Mouse (Mus musculus) heart, adult 11 months (tissue): ENCODE measurements around the gene Gsn.
A peak's percentile ranks its signal among the peaks of the same experiment; 100 is the strongest.

Experiments used
- DNase-seq: peaks from one replicate; pipeline ENCODE4 v3.0.0; 2022

Gsn gene

GRCm38 (mm10) chr2:35255462-35255861 is 718 bp upstream of the Gsn start:
- DNase-seq, result peak; percentile 68

DNA sequence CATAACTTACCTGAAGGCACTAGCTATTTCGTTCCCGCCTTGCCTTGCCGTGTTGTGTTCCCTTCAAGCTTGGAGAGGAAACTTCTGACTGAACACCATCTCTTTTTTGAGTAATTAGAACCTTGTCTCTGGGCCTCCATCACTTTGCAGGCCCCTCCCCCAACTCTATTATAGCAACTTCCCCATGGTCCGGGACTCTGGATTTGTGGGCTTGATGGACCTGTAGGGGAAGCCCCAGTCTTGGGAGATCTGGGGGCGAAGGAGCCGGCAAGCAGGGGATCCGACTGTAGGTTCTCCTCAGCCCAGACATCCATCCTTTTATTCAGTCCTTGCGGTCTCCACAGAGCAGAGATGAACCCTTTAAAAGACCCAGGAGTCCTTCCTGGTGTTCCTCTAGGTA is 752 bp downstream of the Gsn start:
- peak; percentile 90 for DNase-seq

DNA sequence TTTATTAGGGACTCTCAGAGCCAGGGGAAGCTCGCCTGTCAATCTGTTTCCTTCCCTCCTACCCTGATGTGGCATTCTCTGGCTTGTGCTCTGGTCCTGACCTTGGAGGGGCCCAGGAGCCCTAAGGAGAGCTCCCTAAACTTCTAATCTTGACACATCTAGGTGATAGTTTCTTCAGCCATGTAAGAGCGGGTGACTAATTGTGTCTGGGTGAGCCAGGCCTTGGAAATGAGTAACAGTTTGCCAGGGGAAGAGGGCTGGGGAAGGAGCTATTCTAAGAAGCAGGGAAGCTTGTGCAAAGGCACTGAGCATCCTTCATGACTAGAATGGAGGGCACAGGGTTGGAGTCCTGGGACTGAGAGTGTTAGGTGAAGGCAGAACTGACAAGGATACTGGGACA is 1.7 kb downstream of the Gsn start:
- DNase-seq, result no peak

GRCm38 (mm10) chr2:35258590-35258989 is 2.4 kb downstream of the Gsn start:
- DNase-seq, result no peak

DNA sequence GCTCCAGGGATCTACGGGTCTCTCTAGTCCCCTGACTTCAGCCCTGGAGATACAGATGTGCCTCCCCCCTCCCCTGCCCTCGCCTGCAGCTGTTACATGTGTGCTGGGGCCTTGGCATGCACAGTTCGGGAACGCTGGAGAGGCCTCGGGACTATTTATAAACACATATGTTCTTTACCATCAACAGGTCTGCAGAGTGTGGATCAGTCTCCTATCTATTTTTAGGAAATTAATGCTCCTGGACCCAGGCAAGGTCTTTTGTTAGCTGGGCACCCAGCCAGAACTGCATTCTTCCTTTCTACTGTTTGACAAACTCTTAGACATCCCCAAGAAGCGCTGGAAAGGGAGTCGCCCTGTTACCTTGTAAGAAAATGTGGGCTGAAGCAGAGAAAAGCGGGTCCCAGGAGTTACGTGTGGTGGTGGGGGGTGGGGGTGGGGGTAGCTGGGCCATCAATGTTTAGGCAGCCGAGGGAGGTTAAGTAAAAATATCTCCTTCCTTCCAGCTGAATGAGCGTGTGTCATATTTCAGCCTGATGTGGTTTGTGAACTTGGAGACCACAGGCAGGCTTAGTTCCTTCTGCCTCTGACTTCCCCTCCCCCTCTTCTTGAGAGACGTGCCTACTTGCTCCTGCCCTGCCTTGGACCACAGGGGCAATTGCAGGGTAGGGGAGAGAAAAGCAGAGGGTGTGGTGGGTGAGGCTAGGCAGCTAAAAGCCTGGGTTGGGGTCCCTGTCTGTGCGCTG is 3.3 kb downstream of the Gsn start:
- peak; percentile 91 for DNase-seq

GRCm38 (mm10) chr2:35260291-35260690 is 4.1 kb downstream of the Gsn start:
- no peak for DNase-seq

DNA sequence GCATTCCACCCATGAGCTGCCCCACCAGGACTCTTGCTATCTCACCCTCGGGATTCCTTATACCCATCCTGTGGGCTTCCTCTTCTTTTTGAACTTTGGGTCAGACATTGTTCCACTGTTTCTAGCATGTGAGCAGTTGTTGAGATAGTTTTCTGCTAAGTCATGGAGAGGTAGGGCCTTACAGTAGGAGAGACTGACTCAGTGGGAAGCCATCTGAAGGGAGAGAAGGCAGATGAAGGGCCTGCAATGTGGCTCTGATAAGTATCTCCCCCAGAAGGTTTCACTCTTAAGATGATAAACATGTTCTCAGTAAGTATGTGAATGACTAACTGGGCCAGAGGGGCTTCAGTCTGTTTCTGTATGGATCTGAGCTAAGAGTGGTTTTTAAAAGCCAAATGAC is 7.9 kb downstream of the Gsn start:
- peak; percentile 68 for DNase-seq

DNA sequence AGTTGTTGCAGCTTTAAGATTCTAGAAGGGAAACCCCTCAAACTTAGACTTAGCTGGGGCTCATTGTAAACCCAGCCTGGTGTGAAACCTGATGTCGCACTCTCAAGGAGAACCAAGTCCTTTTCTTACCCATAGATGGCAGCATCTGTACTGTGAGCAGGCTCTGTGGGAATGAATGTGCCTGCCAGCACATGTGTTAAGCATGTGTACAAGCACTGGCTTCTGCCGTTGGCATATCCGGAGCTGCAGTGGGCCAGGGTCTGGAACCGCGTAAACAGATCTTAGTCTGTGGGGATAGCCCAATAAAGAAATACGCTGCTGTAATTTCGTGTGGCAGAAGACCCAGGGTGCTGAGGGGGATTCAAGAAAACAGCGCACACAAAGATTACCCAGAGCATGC is 9.1 kb downstream of the Gsn start:
- peak; percentile 97 for DNase-seq

- DNase-seq, result peak; percentile 91
Measured at GRCm38 (mm10) chr2:35265775-35266174, 9.6 kb downstream of the Gsn start.

DNA sequence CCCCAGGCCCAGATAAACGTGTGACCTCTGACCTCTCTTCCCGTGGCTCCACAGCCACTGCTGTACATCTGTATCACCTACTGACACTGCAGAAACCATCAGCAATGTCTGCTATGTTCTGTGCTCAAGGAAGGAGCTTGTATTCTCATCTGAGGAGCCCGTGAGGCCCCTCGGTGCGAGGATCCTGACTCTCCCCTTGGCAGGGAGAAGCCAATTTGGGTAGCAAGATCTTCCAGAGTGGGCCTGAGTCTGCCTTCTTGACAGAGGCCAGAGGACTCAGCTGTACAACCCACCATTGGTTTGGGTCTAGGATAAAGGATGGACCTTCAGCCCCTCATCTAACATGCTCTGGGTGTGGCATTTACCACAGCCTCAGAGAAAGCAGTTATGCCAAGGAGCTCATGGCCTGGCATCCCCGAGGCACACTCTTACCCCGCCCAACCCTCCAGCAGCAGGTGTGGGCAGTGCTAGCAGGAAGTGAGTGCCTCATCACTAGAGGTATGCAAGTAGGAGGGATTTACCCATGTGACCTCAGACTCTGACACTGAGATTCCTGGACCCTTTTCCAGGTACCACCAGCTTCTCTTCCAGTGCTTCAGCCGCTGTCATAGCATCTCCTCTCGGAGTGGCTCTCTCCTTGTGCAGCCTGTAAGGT is 10.2 kb downstream of the Gsn start:
- DNase-seq, result peak; percentile 92

- DNase-seq, result peak; percentile 93
Measured at GRCm38 (mm10) chr2:35267156-35267875, 11.1 kb downstream of the Gsn start.

- peak; percentile 86 for DNase-seq
Measured at GRCm38 (mm10) chr2:35267876-35268566, 11.8 kb downstream of the Gsn start.

- DNase-seq, result peak; percentile 75
Measured at GRCm38 (mm10) chr2:35269136-35269535, 13.0 kb downstream of the Gsn start.

DNA sequence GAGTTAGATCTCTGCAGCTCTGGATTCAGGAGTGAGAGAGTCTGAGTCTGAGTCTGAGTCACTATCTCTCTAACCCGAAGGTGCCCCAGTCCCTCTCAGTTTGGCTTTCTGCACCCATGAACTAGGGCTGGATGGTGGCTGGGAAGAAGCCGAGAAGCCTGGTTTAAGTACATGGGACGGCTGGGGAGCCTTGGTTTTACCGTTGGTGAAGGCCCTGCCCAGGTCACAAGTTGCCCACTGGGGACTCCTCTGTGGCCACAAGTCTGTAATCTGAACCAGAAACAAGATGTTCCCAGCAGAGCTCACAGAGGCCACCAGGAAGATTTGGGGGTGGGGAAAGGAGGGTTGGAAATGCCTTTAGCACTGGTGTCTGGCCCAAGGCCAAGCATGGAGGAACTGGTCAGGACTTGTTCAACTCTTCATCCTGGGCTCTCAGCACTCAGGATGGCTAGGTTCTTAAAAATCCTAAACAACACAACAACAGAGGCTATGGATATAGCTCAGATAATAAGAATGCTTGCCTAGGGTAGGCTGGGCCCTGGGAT is 13.6 kb downstream of the Gsn start:
- peak; percentile 95 for DNase-seq

- DNase-seq, result peak; percentile 98
Measured at GRCm38 (mm10) chr2:35270531-35270984, 14.4 kb downstream of the Gsn start.

GRCm38 (mm10) chr2:35271817-35272216 is 15.6 kb downstream of the Gsn start:
- DNase-seq, result peak; percentile 98

- DNase-seq, result no peak
Measured at GRCm38 (mm10) chr2:35272881-35273280, 16.7 kb downstream of the Gsn start.

GRCm38 (mm10) chr2:35273536-35273935 is 17.4 kb downstream of the Gsn start:
- DNase-seq, result peak; percentile 99

DNA sequence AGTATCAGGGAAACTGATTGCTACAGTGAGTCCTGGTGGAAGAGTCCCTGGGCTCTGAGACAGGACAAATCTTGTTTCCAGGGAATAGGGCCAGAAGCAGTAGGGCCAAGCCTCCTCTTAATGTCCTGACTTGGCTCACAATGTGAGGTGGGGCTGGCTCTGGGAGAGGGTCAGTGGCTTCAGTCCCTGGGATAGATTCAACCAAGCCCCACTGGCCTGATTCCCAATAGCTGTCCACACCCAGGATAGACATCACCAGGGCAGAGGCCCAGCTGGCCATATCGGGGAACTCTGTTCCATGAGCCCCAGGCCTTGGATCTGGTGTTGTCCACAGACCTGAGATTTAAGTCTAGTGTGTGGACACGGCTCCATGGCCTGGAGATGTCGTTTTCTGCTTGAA is 21.5 kb downstream of the Gsn start:
- DNase-seq, result peak; percentile 100

GRCm38 (mm10) chr2:35278371-35279210 is 22.4 kb downstream of the Gsn start:
- peak; percentile 98 for DNase-seq

- peak; percentile 89 for DNase-seq
Measured at GRCm38 (mm10) chr2:35280001-35280400, 23.8 kb downstream of the Gsn start.

- DNase-seq, result peak; percentile 99
Measured at GRCm38 (mm10) chr2:35282214-35282613, 26.0 kb downstream of the Gsn start.
